ENCODE assay signal across 15 mouse cellular contexts in genomic region chr5:82312054-82312453, GRCm38 (mm10).
DNase-seq lines count a peak whose midpoint lies in the region; ATAC-seq and TF ChIP-seq lines count a peak whose summit lies in the region.
"Had no signal": no experiment of that assay in that cellular context is flagged by ENCODE, and none has a peak within 500 bp of the region (broad histone marks: within the 10 kb centered on the region; RNA-seq: fewer than 3 reads in every experiment).

No protein-coding gene starts in this region.

- H3K79me2 ChIP-seq in CH12.LX (replicated peaks; ENCODE audit: control insufficient read depth, extremely low read depth, insufficient read depth, poor library complexity, severe bottlenecking), result no peaks in the 10 kb centered on the region

- no peak for TF ChIP-seq CTCF in heart, postnatal 0 days (IDR thresholded peaks at IDR 0.05; ENCODE audit: low read depth)
- no peak for TF ChIP-seq CTCF in CH12.LX (conservative IDR thresholded peaks at IDR 0.05 in 1 of 2, IDR thresholded peaks at IDR 0.05 in 1 of 2; ENCODE audit: low read depth in 2 of 2, low read length in 2 of 2)

- in situ Hi-C loops in CH12.LX (cut with MboI; ENCODE audit: low pct_ligation_motif_present, low pct_unique_long_range_greater_than_20kb, low sequenced_read_pairs), result no loop called here

- no peak for DNase-seq in heart, postnatal 0 days (ENCODE audit: low spot score)
- DNase-seq in CH12.LX (ENCODE audit: extremely low read depth), result peak; percentile 24
- DNase-seq in embryo, embryonic 10.5 days (ENCODE audit: low spot score), result peak; percentile 27
- DNase-seq in kidney, postnatal 4 days, result no peak
- DNase-seq: adrenal gland, postnatal 10 days; layer of hippocampus, adult 9-11 months had no signal

- H3K4me1 ChIP-seq in heart, postnatal 0 days (ENCODE audit: control insufficient read depth, insufficient read depth), result no peaks in the 10 kb centered on the region
- no peaks in the 10 kb centered on the region for H3K4me1 ChIP-seq in heart, embryonic 11.5 days (ENCODE audit: control insufficient read depth, insufficient read depth, low read length)
- H3K4me1 ChIP-seq in CH12.LX (ENCODE audit: control insufficient read depth in 1 of 2, insufficient read depth in 2 of 2), result no peaks in the 10 kb centered on the region
- H3K4me1 ChIP-seq in midbrain, embryonic 12.5 days, result no peaks in the 10 kb centered on the region
- H3K4me1 ChIP-seq: embryonic facial prominence, embryonic 12.5 days; kidney, embryonic 15.5 days; limb, embryonic 10.5 days had no signal

- peak overlapping the region; percentile 15; the same call in 1 of the 2 replicates for H3K4me2 ChIP-seq in heart, postnatal 0 days (ENCODE audit: low read depth, low read length)
- no peak overlapping the region for H3K4me2 ChIP-seq in heart, embryonic 11.5 days
- H3K4me2 ChIP-seq in CH12.LX (ENCODE audit: insufficient read depth, low read depth, poor library complexity, severe bottlenecking), result no peak overlapping the region
- peak overlapping the region; percentile 13 for H3K4me2 ChIP-seq in midbrain, embryonic 12.5 days (replicated peaks)
- H3K4me2 ChIP-seq: embryonic facial prominence, embryonic 12.5 days; kidney, embryonic 15.5 days had no signal

- no peaks in the 10 kb centered on the region for H3K27me3 ChIP-seq in heart, postnatal 0 days (ENCODE audit: control insufficient read depth, insufficient read depth, low read length)
- no peaks in the 10 kb centered on the region for H3K27me3 ChIP-seq in heart, embryonic 11.5 days (ENCODE audit: control insufficient read depth, insufficient read depth, low read length)
- H3K27me3 ChIP-seq in CH12.LX (replicated peaks), result no peaks in the 10 kb centered on the region
- no peaks in the 10 kb centered on the region for H3K27me3 ChIP-seq in midbrain, embryonic 12.5 days
- H3K27me3 ChIP-seq: embryonic facial prominence, embryonic 12.5 days; kidney, embryonic 15.5 days had no signal

- H3K27ac ChIP-seq in heart, postnatal 0 days (ENCODE audit: low read depth), result no peak overlapping the region
- no peak overlapping the region for H3K27ac ChIP-seq in heart, embryonic 11.5 days (ENCODE audit: low read depth, low read length)
- H3K27ac ChIP-seq in CH12.LX (ENCODE audit: insufficient read depth, low read depth), result no peak overlapping the region
- H3K27ac ChIP-seq in midbrain, embryonic 12.5 days (replicated peaks), result no peak overlapping the region
- H3K27ac ChIP-seq: embryonic facial prominence, embryonic 12.5 days; kidney, embryonic 15.5 days; limb, embryonic 10.5 days; liver, embryonic 14.5 days; macrophage had no signal

- no peak for ATAC-seq in heart, postnatal 0 days (ENCODE audit: insufficient read depth, low read depth)
- ATAC-seq in heart, embryonic 11.5 days (replicated peaks; ENCODE audit: insufficient number of reproducible peaks, low FRiP score, low TSS enrichment), result no peak
- ATAC-seq in midbrain, embryonic 12.5 days (ENCODE audit: low FRiP score, low read depth), result peak; percentile 70
- ATAC-seq in frontal cortex, adult (ENCODE audit: low TSS enrichment), result no peak

- no peaks in the 10 kb centered on the region for H3K36me3 ChIP-seq in heart, postnatal 0 days (replicated peaks; ENCODE audit: control insufficient read depth, insufficient read depth, low read length)
- no peaks in the 10 kb centered on the region for H3K36me3 ChIP-seq in heart, embryonic 11.5 days (ENCODE audit: control insufficient read depth, insufficient read depth, low read length)
- no peaks in the 10 kb centered on the region for H3K36me3 ChIP-seq in CH12.LX (replicated peaks in 1 of 2; ENCODE audit: control insufficient read depth in 1 of 2, insufficient read depth in 1 of 2, low read length in 1 of 2)
- H3K36me3 ChIP-seq in midbrain, embryonic 12.5 days, result no peaks in the 10 kb centered on the region
- H3K36me3 ChIP-seq: embryonic facial prominence, embryonic 12.5 days; kidney, embryonic 15.5 days; limb, embryonic 10.5 days had no signal

- H3K9me3 ChIP-seq in heart, postnatal 0 days (replicated peaks; ENCODE audit: control insufficient read depth, low read length), result no peaks in the 10 kb centered on the region
- no peaks in the 10 kb centered on the region for H3K9me3 ChIP-seq in heart, embryonic 11.5 days (replicated peaks; ENCODE audit: control insufficient read depth, low read length)
- no peaks in the 10 kb centered on the region for H3K9me3 ChIP-seq in CH12.LX (replicated peaks; ENCODE audit: low read length)
- no peaks in the 10 kb centered on the region for H3K9me3 ChIP-seq in midbrain, embryonic 12.5 days
- H3K9me3 ChIP-seq: embryonic facial prominence, embryonic 12.5 days; kidney, embryonic 15.5 days; limb, embryonic 10.5 days had no signal

- TF ChIP-seq POLR2A in CH12.LX (IDR thresholded peaks at IDR 0.05; ENCODE audit: low read depth, low read length), result no peak

- TF ChIP-seq RAD21 in CH12.LX (IDR thresholded peaks at IDR 0.05; ENCODE audit: low read depth, low read length), result no peak

- TF ChIP-seq EP300 in heart, postnatal 0 days (IDR thresholded peaks at IDR 0.05; ENCODE audit: low read depth), result no peak
- TF ChIP-seq EP300 in CH12.LX (IDR thresholded peaks at IDR 0.05; ENCODE audit: low read length), result no peak

- dilution Hi-C loops in CH12.LX (cut with MboI; ENCODE audit: extremely low pct_ligation_motif_present, extremely low pct_unique_long_range_greater_than_20kb, low sequenced_read_pairs), result no loop called here

- WGBS in heart, postnatal 0 days, result 28% methylated on average over 6 of the region's 6 CpGs
- 56% methylated on average over 6 of the region's 6 CpGs for WGBS in heart, embryonic 11.5 days (ENCODE audit: insufficient replicate concordance)
- 13% methylated on average over 6 of the region's 6 CpGs for WGBS in midbrain, embryonic 12.5 days

- no peak overlapping the region for H3K4me3 ChIP-seq in heart, postnatal 0 days (ENCODE audit: low read depth, low read length)
- H3K4me3 ChIP-seq in heart, embryonic 11.5 days (ENCODE audit: low read depth, low read length), result no peak overlapping the region
- H3K4me3 ChIP-seq in CH12.LX (replicated peaks in 1 of 3; ENCODE audit: low read depth in 2 of 3, low read length in 2 of 3, poor library complexity in 1 of 3), result no peak overlapping the region
- H3K4me3 ChIP-seq in midbrain, embryonic 12.5 days, result no peak overlapping the region
- H3K4me3 ChIP-seq: embryonic facial prominence, embryonic 12.5 days; kidney, embryonic 15.5 days; limb, embryonic 10.5 days; myocyte had no signal

- no peak overlapping the region for H3K9ac ChIP-seq in heart, postnatal 0 days (replicated peaks; ENCODE audit: low read depth, low read length)
- H3K9ac ChIP-seq in heart, embryonic 11.5 days (ENCODE audit: low read depth, low read length), result no peak overlapping the region
- H3K9ac ChIP-seq in CH12.LX (ENCODE audit: insufficient read depth, low read depth), result no peak overlapping the region
- no peak overlapping the region for H3K9ac ChIP-seq in midbrain, embryonic 12.5 days (replicated peaks)
- H3K9ac ChIP-seq: embryonic facial prominence, embryonic 12.5 days; kidney, embryonic 15.5 days; liver, embryonic 14.5 days had no signal

TF ChIP-seq in CH12.LX, 34 proteins besides CTCF, POLR2A, EP300 and RAD21:
- TF ChIP-seq ELF1 (IDR thresholded peaks at IDR 0.05; ENCODE audit: low read depth, low read length) (no peak), NELFE (IDR thresholded peaks at IDR 0.05; ENCODE audit: low read depth, low read length) (no peak), JUN (IDR thresholded peaks at IDR 0.05; ENCODE audit: insufficient read depth, low read depth, low read length) (no peak), BHLHE40 (IDR thresholded peaks at IDR 0.05; ENCODE audit: low read depth, low read length) (no peak), MAX (IDR thresholded peaks at IDR 0.05; ENCODE audit: low read length) (no peak), MXI1 (IDR thresholded peaks at IDR 0.05; ENCODE audit: low read depth, low read length) (no peak), KAT2A (IDR thresholded peaks at IDR 0.05; ENCODE audit: insufficient replicate concordance, low read length) (no peak), SIN3A (IDR thresholded peaks at IDR 0.05; ENCODE audit: low read length) (no peak), SMC3 (IDR thresholded peaks at IDR 0.05; ENCODE audit: low read depth, low read length) (no peak), MYC (IDR thresholded peaks at IDR 0.05; ENCODE audit: low read depth, low read length) (no peak), ZNF384 (IDR thresholded peaks at IDR 0.05; ENCODE audit: low read depth, low read length) (no peak), UBTF (IDR thresholded peaks at IDR 0.05; ENCODE audit: low read depth, low read length) (no peak), ZMIZ1 (IDR thresholded peaks at IDR 0.05; ENCODE audit: low read depth, low read length) (no peak), GABPA (IDR thresholded peaks at IDR 0.05; ENCODE audit: insufficient replicate concordance, low read depth, low read length) (no peak), TBP (conservative IDR thresholded peaks at IDR 0.05; ENCODE audit: low read depth, low read length) (no peak), ETS1 (conservative IDR thresholded peaks at IDR 0.05; ENCODE audit: low read depth, low read length) (no peak), E2F4 (IDR thresholded peaks at IDR 0.05; ENCODE audit: insufficient replicate concordance, low read depth, low read length) (no peak), MAZ (IDR thresholded peaks at IDR 0.05; ENCODE audit: low read depth, low read length) (no peak)

Comparison
In these comparisons a context has a peak if more than half of its experiments do, and no peak if none do; other contexts are left out.
1. H3K4me2 ChIP-seq: peak in heart, postnatal 0 days (single experiment) and midbrain, embryonic 12.5 days (single experiment); none in heart, embryonic 11.5 days (single experiment) and CH12.LX (single experiment).
2. DNase-seq: peak in CH12.LX (single experiment) and embryo, embryonic 10.5 days (single experiment); none in heart, postnatal 0 days (single experiment) and kidney, postnatal 4 days (0 of 2).